Mouse (Mus musculus): Measurements from ENCODE around the gene Jund. TPM values are rescaled to one million over a fixed set of nuclear protein-coding genes. Genes with fewer than 3 reads are reported as not detected.

Jund gene
- polyA plus RNA-seq, 1 experiment from 2014 or later, result 19.6 TPM

DNA sequence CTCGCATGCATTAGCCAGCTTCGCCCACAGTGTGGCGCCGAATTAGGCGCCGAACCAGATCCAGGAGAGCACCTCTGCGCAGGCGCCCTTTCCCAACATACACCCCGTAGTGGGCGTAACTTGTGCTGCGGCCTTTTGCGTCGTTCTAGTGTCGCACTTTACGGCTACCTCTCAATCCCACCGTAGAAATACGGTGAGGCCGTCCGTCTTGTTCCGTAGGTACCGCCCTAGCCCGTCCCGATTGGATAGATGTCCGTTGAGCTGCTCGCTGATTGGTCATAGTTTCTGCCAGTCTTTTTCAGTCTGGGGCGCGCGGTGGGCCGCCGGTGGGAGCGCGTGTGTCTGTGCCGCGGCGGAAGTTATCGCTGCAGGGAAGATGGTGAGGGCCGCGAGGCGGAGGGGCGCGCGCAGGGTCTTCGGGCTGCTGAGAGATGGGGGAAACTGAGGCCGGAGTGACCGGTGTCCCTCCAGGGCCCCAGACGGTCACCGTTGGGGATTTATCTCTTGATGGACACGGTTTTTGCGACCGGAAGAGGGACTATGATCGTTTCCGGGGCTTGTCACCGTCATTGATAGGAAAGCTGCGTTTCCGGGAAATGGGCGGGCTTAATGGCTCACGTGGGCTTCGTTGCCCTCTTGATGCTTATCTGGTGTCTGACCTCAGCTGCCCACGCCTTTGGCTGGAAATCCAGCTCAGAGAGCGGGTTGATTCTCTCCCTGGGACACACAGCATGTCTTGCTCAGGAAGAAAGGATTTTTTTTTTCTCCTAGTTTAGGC lies 25.5 kb upstream of the Jund start, which contains the start of gene Lsm4:
Gene Lsm4 (plus strand): TSS at position 170 of the 778 bp plus-strand sequence.
- H3K36me3 ChIP-seq (replicated peaks; ENCODE audit: insufficient read depth, low read length), result peaks cover 7% of the 10 kb centered on the region
- H3K27me3 ChIP-seq (ENCODE audit: insufficient read depth, low read length), result no peaks in the 10 kb centered on the region
- H3K9me3 ChIP-seq (ENCODE audit: low read length), result no peaks in the 10 kb centered on the region
- under 1% methylated on average over 60 of the region's 60 CpGs for WGBS (ENCODE audit: insufficient replicate concordance)
- TF ChIP-seq CTCF (IDR thresholded peaks at IDR 0.05; ENCODE audit: low read depth) (peak; percentile 95), EP300 (IDR thresholded peaks at IDR 0.05; ENCODE audit: low read depth) (peak; percentile 68)
- H3K4me3 ChIP-seq (ENCODE audit: low read depth, low read length), result peak within 1 kb of the TSS; percentile 84
- DNase-seq, result peak; percentile 96
- H3K9ac ChIP-seq (replicated peaks), result peak within 1 kb of the TSS; percentile 85
- peak within 1 kb of the TSS; percentile 99 for H3K27ac ChIP-seq (ENCODE audit: low read depth)
- H3K4me1 ChIP-seq (ENCODE audit: insufficient read depth), result peaks cover 33% of the 10 kb centered on the region
- ATAC-seq, result peak; percentile 95
- H3K4me2 ChIP-seq (ENCODE audit: low read depth, low read length), result peak within 1 kb of the TSS; percentile 84

- WGBS (ENCODE audit: insufficient replicate concordance), result 72% methylated on average over 3 of the region's 3 CpGs
Observed at GRCm38 (mm10) chr8:70674109-70674508, 24.6 kb upstream of the Jund start.

DNA sequence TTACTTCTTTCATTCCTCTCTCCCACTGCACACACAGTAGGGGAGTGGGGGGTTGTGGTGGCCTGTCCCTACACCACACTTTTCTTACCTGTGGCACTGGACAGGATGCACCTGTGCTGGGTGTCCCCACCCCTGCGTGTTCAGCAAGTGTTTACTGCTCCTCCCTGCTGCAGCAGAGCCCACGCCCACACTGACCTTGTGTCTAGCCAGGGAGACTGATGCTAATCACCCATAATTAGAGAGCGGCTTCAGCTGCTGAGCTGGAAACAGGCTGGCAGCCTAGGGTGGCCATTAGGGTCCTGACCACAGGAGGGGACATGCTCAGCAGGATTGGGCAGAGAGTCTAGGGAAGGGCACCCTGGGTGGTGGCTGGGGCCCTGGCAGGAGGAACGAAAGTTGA lies 24.0 kb upstream of the Jund start:
- no peak for ATAC-seq
- TF ChIP-seq CTCF (IDR thresholded peaks at IDR 0.05; ENCODE audit: low read depth) (no peak), EP300 (IDR thresholded peaks at IDR 0.05; ENCODE audit: low read depth) (no peak)
- Histone ChIP-seq H3K4me1 (ENCODE audit: insufficient read depth) (peaks cover 45% of the 10 kb centered on the region), H3K27me3 (ENCODE audit: insufficient read depth, low read length) (no peaks in the 10 kb centered on the region), H3K4me3 (ENCODE audit: low read depth, low read length) (no peak overlapping the region), H3K27ac (ENCODE audit: low read depth) (peak overlapping the region; percentile 99), H3K9me3 (ENCODE audit: low read length) (no peaks in the 10 kb centered on the region), H3K4me2 (ENCODE audit: low read depth, low read length) (peak overlapping the region; percentile 84), H3K36me3 (replicated peaks; ENCODE audit: insufficient read depth, low read length) (peaks cover 10% of the 10 kb centered on the region), H3K9ac (replicated peaks) (peak overlapping the region; percentile 85)
- WGBS (ENCODE audit: insufficient replicate concordance), result 39% methylated on average over 4 of the region's 4 CpGs
- DNase-seq, result no peak

More at GRCm38 (mm10) chr8:70674109-70674508, 24.6 kb upstream of the Jund start:
- peak overlapping the region; percentile 84 for H3K4me2 ChIP-seq (ENCODE audit: low read depth, low read length)
- H3K9ac ChIP-seq (replicated peaks), result peak overlapping the region; percentile 85
- no peaks in the 10 kb centered on the region for H3K27me3 ChIP-seq (ENCODE audit: insufficient read depth, low read length)
- H3K4me3 ChIP-seq (ENCODE audit: low read depth, low read length), result peak overlapping the region; percentile 84
- H3K4me1 ChIP-seq (ENCODE audit: insufficient read depth), result peaks cover 40% of the 10 kb centered on the region
- peak overlapping the region; percentile 99 for H3K27ac ChIP-seq (ENCODE audit: low read depth)
- DNase-seq (no peak), ATAC-seq (no peak)
- no peak for TF ChIP-seq CTCF (IDR thresholded peaks at IDR 0.05; ENCODE audit: low read depth)
- TF ChIP-seq EP300 (IDR thresholded peaks at IDR 0.05; ENCODE audit: low read depth), result no peak
- H3K9me3 ChIP-seq (ENCODE audit: low read length), result no peaks in the 10 kb centered on the region
- H3K36me3 ChIP-seq (replicated peaks; ENCODE audit: insufficient read depth, low read length), result peaks cover 10% of the 10 kb centered on the region

DNA sequence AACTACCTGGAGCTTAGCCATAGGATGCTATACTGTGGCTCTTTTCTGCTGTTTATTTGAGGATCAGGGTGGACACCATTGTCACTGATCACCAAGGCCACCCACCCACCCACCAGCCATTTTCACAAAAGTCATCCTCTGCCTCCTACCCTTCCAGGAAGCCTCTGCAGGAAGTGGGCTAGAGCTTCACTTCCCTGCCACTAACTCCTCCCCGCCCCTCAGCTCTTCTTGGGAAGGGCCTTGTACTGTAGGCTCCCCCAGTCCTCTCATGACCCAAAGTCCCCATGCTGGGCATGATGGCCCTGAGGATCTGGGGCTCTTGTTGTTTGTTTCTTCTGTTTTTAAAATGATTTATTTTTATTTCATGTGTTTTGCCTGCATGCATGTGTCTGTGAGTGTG lies 23.4 kb upstream of the Jund start:
- Histone ChIP-seq H3K27ac (ENCODE audit: low read depth) (peak overlapping the region; percentile 99; the same call in 1 of the 2 replicates), H3K36me3 (replicated peaks; ENCODE audit: insufficient read depth, low read length) (peaks cover 10% of the 10 kb centered on the region), H3K4me1 (ENCODE audit: insufficient read depth) (peaks cover 45% of the 10 kb centered on the region), H3K4me3 (ENCODE audit: low read depth, low read length) (no peak overlapping the region), H3K9me3 (ENCODE audit: low read length) (no peaks in the 10 kb centered on the region), H3K9ac (replicated peaks) (no peak overlapping the region), H3K27me3 (ENCODE audit: insufficient read depth, low read length) (no peaks in the 10 kb centered on the region), H3K4me2 (ENCODE audit: low read depth, low read length) (0 out of 2 replicates have a peak overlapping the region, but pooled peaks have one; percentile 84)
- ATAC-seq (no peak), DNase-seq (no peak)
- TF ChIP-seq EP300 (IDR thresholded peaks at IDR 0.05; ENCODE audit: low read depth), result no peak
- 18% methylated on average over 1 of the region's 1 CpGs for WGBS (ENCODE audit: insufficient replicate concordance)

DNA sequence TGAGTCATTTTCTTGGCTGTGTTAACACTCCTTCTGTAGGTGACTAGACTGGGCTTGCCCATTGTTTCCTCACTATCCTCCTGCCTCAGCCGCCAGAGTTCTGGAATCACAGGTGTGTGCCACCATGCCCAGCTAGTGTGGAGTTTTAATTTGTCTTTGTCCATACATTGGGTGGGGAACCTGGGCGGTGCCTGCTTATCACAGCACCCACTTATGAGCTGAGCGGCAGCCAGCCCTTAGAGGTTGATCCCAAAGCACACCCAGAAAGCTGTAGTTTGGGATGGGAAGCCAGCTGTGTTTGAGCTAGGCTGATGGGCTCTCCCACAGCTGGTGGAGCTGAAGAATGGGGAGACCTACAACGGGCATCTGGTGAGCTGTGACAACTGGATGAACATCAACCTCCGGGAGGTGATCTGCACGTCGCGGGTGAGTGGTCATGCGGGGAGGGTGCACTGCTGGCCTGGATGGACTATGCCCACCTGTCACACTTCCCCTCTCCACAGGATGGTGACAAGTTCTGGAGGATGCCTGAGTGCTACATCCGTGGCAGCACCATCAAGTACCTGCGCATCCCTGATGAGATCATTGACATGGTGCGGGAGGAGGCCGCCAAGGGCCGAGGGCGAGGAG lies 21.2 kb upstream of the Jund start:
- Histone ChIP-seq H3K4me3 (ENCODE audit: low read depth, low read length) (no peak overlapping the region), H3K4me1 (ENCODE audit: insufficient read depth) (peaks cover 55% of the 10 kb centered on the region), H3K4me2 (ENCODE audit: low read depth, low read length) (peak overlapping the region; percentile 46), H3K27ac (ENCODE audit: low read depth) (0 out of 2 replicates have a peak overlapping the region, but pooled peaks have one; percentile 7), H3K9ac (replicated peaks) (no peak overlapping the region), H3K27me3 (ENCODE audit: insufficient read depth, low read length) (no peaks in the 10 kb centered on the region), H3K36me3 (replicated peaks; ENCODE audit: insufficient read depth, low read length) (peaks cover 10% of the 10 kb centered on the region), H3K9me3 (ENCODE audit: low read length) (no peaks in the 10 kb centered on the region)
- no peak for TF ChIP-seq CTCF (IDR thresholded peaks at IDR 0.05; ENCODE audit: low read depth)
- no peak for TF ChIP-seq EP300 (IDR thresholded peaks at IDR 0.05; ENCODE audit: low read depth)
- ATAC-seq (no peak), DNase-seq (no peak)
- 88% methylated on average over 15 of the region's 15 CpGs for WGBS (ENCODE audit: insufficient replicate concordance)

DNA sequence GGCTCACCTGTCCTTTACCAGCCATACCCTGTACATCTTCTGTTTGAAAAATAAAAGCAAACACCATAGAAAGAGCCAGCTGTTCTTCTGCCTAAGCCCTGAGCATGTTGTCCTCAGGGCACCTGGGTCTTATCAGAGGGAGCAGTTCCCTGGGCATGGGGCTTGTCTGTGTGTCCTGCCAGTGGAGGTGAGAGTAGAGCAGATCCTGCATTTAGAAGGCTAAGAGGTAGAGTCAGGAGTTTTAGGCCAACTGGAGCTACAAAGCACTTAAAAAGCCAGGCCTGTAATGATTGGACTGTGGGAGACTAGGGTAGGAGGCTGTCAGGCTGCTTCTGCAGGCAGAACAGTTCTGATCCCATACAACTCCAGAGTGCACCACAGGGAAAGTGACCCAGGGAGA lies 20.1 kb upstream of the Jund start:
- no peaks in the 10 kb centered on the region for H3K27me3 ChIP-seq (ENCODE audit: insufficient read depth, low read length)
- H3K4me2 ChIP-seq (ENCODE audit: low read depth, low read length), result no peak overlapping the region
- no peak overlapping the region for H3K27ac ChIP-seq (ENCODE audit: low read depth)
- no peaks in the 10 kb centered on the region for H3K9me3 ChIP-seq (ENCODE audit: low read length)
- ATAC-seq (no peak), DNase-seq (no peak)
- no peak overlapping the region for H3K4me3 ChIP-seq (ENCODE audit: low read depth, low read length)
- no peak overlapping the region; the same call in 1 of the 2 replicates for H3K9ac ChIP-seq (replicated peaks)
- H3K4me1 ChIP-seq (ENCODE audit: insufficient read depth), result peaks cover 52% of the 10 kb centered on the region
- no peak for TF ChIP-seq EP300 (IDR thresholded peaks at IDR 0.05; ENCODE audit: low read depth)
- no peak for TF ChIP-seq CTCF (IDR thresholded peaks at IDR 0.05; ENCODE audit: low read depth)
- peaks cover 10% of the 10 kb centered on the region for H3K36me3 ChIP-seq (replicated peaks; ENCODE audit: insufficient read depth, low read length)
